Mouse (Mus musculus): ENCODE results near the gene Gnb1. TPM values are rescaled to one million over a fixed set of nuclear protein-coding genes. Genes with fewer than 3 reads are reported as not detected.
A peak's percentile ranks its signal among the peaks of the same experiment; 100 is the strongest.
"Not testable (repeated sequence)": the region's sequence is repeated elsewhere in the genome, so short reads cannot be mapped to it uniquely, and the experiment has no call there.

Gene Gnb1
- polyA plus RNA-seq, 1 experiment = 1,603 TPM

DNA sequence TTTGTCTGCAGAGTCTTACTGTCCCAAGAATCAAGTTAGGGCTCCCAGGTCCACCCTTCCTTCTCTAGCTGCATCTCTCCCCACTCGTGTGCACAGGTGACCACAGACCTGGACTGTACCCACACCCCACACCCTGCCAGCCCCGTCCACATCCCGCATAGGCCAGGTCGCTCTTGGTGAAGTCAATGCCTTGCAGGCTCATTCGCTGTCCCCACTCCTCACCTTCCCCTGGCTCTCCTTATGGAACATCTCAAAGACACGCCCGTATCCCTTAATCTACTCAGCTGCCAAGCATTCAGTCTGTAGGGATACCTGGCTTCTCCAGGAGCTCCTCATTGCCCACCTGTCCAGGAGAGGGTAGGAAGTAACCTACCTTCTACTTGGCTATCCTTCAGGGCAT is 19.8 kb upstream of the Gnb1 start:
- no peak for TF ChIP-seq CTCF (IDR thresholded peaks at IDR 0.05; ENCODE audit: extremely low read depth, insufficient read length, insufficient replicate concordance, low read depth, low read length)
- TF ChIP-seq POLR2A (IDR thresholded peaks at IDR 0.05; ENCODE audit: low read depth, low read length) = no peak
- 89% methylated on average over 7 of the region's 7 CpGs for WGBS
- Histone ChIP-seq H3K4me3 (ENCODE audit: low read depth, low read length) (no peak overlapping the region), H3K36me3 (ENCODE audit: control insufficient read depth, insufficient read depth, low read length) (no peaks in the 10 kb centered on the region), H3K27me3 (ENCODE audit: control insufficient read depth, insufficient read depth, low read length) (no peaks in the 10 kb centered on the region), H3K27ac (ENCODE audit: insufficient read depth, low read depth, low read length) (no peak overlapping the region), H3K4me1 (ENCODE audit: control insufficient read depth, insufficient read depth, insufficient read length, low read length) (peaks cover 10% of the 10 kb centered on the region)

DNA sequence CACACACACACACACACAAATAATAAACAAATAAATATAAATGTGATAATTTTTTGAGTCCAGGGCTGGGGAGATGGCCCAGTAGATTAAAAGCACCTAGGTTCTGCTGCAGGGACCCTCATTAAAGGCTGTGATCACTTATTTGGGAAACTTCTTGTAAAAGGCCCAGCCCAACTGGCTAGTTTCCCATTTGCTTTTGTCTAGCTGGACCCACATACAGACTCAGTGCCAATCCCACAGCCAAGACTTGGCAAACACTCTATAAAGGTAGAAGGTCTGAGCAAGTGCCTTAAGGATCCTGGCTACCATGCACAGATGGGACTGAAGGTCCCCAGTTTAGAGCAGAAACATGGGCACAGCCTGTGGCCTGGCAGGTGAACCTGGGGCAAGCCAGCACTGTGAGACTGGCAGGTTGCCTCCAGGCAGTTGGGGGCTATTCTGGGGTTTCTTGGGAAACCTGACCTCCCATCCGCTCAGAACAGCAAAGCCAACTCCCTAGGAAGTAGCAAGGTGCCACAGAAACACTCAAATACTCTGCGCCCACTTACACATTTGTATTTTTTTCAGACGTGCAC is 18.4 kb upstream of the Gnb1 start:
- H3K27me3 ChIP-seq (ENCODE audit: control insufficient read depth, insufficient read depth, low read length) = no peaks in the 10 kb centered on the region
- WGBS = 66% methylated on average over 3 of the region's 3 CpGs
- H3K4me1 ChIP-seq (ENCODE audit: control insufficient read depth, insufficient read depth, insufficient read length, low read length) = peaks cover 10% of the 10 kb centered on the region
- no peaks in the 10 kb centered on the region for H3K36me3 ChIP-seq (ENCODE audit: control insufficient read depth, insufficient read depth, low read length)
- H3K27ac ChIP-seq (ENCODE audit: insufficient read depth, low read depth, low read length) = no peak overlapping the region
- no peak overlapping the region for H3K4me3 ChIP-seq (ENCODE audit: low read depth, low read length)
- TF ChIP-seq CTCF (IDR thresholded peaks at IDR 0.05; ENCODE audit: extremely low read depth, insufficient read length, insufficient replicate concordance, low read depth, low read length) (no peak), POLR2A (IDR thresholded peaks at IDR 0.05; ENCODE audit: low read depth, low read length) (no peak)

DNA sequence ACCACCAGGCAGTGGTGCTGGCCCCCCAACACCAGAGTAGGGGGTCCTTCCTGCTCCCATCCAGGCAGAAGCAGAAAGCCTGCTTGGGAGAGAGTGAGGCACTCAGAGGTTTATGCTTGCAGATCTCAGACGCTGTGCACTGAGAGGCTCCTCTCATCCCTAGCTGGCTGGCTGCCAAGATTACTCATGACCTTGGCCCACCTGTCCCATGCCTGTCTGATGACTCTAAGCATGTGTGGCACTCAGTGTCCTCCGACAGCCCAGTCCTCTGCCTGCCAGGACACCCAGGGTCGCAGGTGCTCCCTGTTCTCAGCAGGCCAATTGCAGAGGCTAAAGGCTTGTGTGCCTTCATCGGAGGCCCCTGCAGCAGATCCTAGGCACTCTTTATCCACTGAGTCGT is 17.8 kb upstream of the Gnb1 start:
- Histone ChIP-seq H3K4me1 (ENCODE audit: control insufficient read depth, insufficient read depth, insufficient read length, low read length) (peaks cover 10% of the 10 kb centered on the region), H3K4me3 (ENCODE audit: low read depth, low read length) (no peak overlapping the region), H3K27me3 (ENCODE audit: control insufficient read depth, insufficient read depth, low read length) (no peaks in the 10 kb centered on the region), H3K36me3 (ENCODE audit: control insufficient read depth, insufficient read depth, low read length) (no peaks in the 10 kb centered on the region), H3K27ac (ENCODE audit: insufficient read depth, low read depth, low read length) (no peak overlapping the region)
- no peak for TF ChIP-seq POLR2A (IDR thresholded peaks at IDR 0.05; ENCODE audit: low read depth, low read length)
- no peak for TF ChIP-seq CTCF (IDR thresholded peaks at IDR 0.05; ENCODE audit: extremely low read depth, insufficient read length, insufficient replicate concordance, low read depth, low read length)
- 23% methylated on average over 5 of the region's 5 CpGs for WGBS

DNA sequence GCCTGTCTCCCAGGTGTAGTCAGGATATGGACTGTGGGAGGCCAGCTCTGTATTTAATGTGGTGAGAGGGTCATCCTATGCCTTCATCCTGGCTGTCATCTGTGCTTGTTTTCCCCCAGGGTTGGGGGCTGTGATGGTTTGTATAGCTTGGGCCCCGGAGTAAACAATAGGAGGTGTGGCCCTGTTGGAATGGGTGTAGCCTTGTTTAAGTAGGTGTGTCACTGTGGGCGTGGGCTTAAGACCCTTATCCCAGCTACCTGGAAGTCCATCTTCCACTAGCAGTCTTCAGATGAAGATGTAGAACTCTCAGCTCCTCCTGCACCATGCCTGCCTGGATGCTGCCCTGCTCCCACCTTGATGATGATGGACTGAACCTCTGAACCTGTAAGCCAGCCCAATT is 17.4 kb upstream of the Gnb1 start:
- WGBS = 29% methylated on average over 2 of the region's 2 CpGs
- not testable (repeated sequence) for H3K36me3 ChIP-seq (ENCODE audit: control insufficient read depth, insufficient read depth, low read length); H3K4me3 ChIP-seq (ENCODE audit: low read depth, low read length); H3K27me3 ChIP-seq (ENCODE audit: control insufficient read depth, insufficient read depth, low read length); H3K27ac ChIP-seq (ENCODE audit: insufficient read depth, low read depth, low read length); H3K4me1 ChIP-seq (ENCODE audit: control insufficient read depth, insufficient read depth, insufficient read length, low read length)

DNA sequence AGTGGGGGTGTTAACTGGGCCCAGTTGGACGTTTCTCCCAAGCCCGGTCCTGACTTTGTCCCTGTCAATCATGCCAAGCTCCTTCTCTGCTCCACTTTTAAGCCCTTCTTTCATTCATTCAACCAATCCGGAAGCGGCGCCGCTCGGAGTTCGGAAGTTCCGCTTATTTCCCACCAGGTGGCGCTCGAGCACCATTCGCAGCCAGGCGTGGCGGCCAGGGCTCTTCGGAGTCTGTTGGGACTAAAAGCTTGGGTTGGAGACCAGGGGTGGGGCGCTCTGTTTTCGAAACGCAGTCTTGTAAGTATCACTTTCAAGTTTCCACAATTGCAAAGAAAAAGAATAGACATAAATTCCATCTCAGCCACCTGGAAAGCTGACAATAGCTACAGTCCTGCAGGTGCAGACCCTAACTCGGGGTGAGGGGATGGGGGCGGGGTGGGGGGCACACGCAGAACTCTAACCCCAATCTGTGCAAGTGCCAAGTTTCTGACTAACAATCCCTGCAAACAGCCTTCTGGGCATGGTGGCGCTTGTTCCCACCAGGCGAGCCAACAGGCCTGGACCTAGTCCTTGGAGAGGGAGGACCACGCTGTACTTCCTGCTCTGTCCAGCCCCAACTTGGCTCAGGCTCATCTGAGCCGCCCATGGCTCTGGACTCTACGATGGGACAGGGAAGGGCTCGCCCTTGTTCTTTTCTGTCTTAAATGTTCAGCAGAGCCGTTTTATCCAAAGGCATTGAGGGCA is 9.6 kb upstream of the Gnb1 start:
- peak overlapping the region; percentile 66 for H3K27ac ChIP-seq (ENCODE audit: insufficient read depth, low read depth, low read length)
- H3K27me3 ChIP-seq (ENCODE audit: control insufficient read depth, insufficient read depth, low read length) = no peaks in the 10 kb centered on the region
- no peaks in the 10 kb centered on the region for H3K36me3 ChIP-seq (ENCODE audit: control insufficient read depth, insufficient read depth, low read length)
- 5% methylated on average over 28 of the region's 28 CpGs for WGBS
- H3K4me1 ChIP-seq (ENCODE audit: control insufficient read depth, insufficient read depth, insufficient read length, low read length) = peaks cover 21% of the 10 kb centered on the region
- TF ChIP-seq POLR2A (IDR thresholded peaks at IDR 0.05; ENCODE audit: low read depth, low read length) (peak; percentile 33; the same call in 1 of the 2 replicates), CTCF (IDR thresholded peaks at IDR 0.05; ENCODE audit: extremely low read depth, insufficient read length, insufficient replicate concordance, low read depth, low read length) (peak; percentile 96)
- H3K4me3 ChIP-seq (ENCODE audit: low read depth, low read length) = peak overlapping the region; percentile 34

DNA sequence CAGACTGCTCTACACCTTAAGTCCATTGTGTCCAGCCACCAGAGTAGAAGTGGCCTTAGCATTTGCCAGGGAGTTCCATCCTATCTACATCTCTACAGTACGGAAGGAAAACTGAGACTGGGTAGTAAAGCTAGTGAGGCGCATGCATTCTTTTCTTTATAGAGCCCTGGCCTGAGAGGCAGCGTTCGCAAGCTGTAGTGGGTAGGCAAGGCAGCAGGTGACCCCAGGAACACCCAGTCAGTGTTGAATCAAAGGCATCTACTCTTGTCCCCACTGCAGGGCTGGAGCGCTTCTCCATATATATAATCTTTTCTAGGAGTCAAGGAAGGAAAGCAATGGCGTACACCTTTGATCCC is 9.1 kb upstream of the Gnb1 start:
- peak overlapping the region; percentile 66 for H3K27ac ChIP-seq (ENCODE audit: insufficient read depth, low read depth, low read length)
- WGBS = 82% methylated on average over 6 of the region's 6 CpGs

DNA sequence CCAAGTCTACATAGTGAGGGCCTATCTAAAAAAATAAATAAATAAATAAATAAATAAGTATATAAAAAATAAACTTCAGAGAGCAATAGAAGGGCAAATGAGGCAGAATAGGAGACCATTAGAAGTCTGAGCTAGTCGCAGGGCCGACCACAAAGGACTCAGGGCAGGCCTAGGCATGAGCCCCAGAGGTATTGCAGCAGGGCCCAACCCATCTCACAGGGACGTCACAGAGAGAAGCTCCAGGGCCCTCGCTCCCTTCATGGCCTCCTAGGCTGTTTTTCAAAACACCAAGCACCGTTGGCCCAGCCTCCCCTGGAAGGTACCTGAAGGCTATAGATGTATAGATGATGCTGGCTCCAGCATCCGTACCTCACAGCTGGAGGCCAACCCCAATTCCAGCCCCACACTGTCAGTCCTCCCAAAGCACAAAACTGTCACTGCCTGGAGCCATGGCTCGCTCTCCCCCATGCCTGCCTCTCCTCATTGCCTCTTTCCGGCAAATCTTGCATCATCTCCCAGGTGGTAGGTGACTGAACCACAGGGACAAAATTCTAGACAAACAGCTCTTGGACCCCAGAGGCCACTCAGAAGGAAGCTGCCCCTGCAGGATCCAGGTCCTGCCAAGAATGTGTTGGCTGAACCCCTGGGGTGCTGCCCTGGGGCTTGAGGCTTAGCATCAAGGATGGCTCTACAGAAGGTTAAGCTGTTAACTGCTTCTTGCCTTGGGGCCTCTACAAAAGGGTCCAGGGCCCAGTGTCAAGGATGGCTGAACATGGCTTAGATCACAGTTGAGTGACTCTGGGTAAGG is 8.2 kb upstream of the Gnb1 start:
- no peaks in the 10 kb centered on the region for H3K36me3 ChIP-seq (ENCODE audit: control insufficient read depth, insufficient read depth, low read length)
- peaks cover 34% of the 10 kb centered on the region for H3K4me1 ChIP-seq (ENCODE audit: control insufficient read depth, insufficient read depth, insufficient read length, low read length)
- H3K27ac ChIP-seq (ENCODE audit: insufficient read depth, low read depth, low read length) = no peak overlapping the region
- no peaks in the 10 kb centered on the region for H3K27me3 ChIP-seq (ENCODE audit: control insufficient read depth, insufficient read depth, low read length)
- TF ChIP-seq CTCF (IDR thresholded peaks at IDR 0.05; ENCODE audit: extremely low read depth, insufficient read length, insufficient replicate concordance, low read depth, low read length) (no peak), POLR2A (IDR thresholded peaks at IDR 0.05; ENCODE audit: low read depth, low read length) (no peak)
- 93% methylated on average over 8 of the region's 8 CpGs for WGBS
- H3K4me3 ChIP-seq (ENCODE audit: low read depth, low read length) = no peak overlapping the region

More for the DNA sequence above, 9.1 kb upstream of the Gnb1 start:
- TF ChIP-seq CTCF (IDR thresholded peaks at IDR 0.05; ENCODE audit: extremely low read depth, insufficient read length, insufficient replicate concordance, low read depth, low read length) (no peak), POLR2A (IDR thresholded peaks at IDR 0.05; ENCODE audit: low read depth, low read length) (no peak)
- Histone ChIP-seq H3K36me3 (ENCODE audit: control insufficient read depth, insufficient read depth, low read length) (no peaks in the 10 kb centered on the region), H3K27me3 (ENCODE audit: control insufficient read depth, insufficient read depth, low read length) (no peaks in the 10 kb centered on the region), H3K4me1 (ENCODE audit: control insufficient read depth, insufficient read depth, insufficient read length, low read length) (peaks cover 26% of the 10 kb centered on the region), H3K4me3 (ENCODE audit: low read depth, low read length) (no peak overlapping the region)
